Mouse (Mus musculus): ENCODE results near the gene Tnfaip8l1. TPM values are rescaled to one million over a fixed set of nuclear protein-coding genes. Genes with fewer than 3 reads are reported as not detected.
A peak's percentile ranks its signal among the peaks of the same experiment; 100 is the strongest.

Tnfaip8l1 gene
- polyA plus RNA-seq, 1 experiment = 1.7 TPM

DNA sequence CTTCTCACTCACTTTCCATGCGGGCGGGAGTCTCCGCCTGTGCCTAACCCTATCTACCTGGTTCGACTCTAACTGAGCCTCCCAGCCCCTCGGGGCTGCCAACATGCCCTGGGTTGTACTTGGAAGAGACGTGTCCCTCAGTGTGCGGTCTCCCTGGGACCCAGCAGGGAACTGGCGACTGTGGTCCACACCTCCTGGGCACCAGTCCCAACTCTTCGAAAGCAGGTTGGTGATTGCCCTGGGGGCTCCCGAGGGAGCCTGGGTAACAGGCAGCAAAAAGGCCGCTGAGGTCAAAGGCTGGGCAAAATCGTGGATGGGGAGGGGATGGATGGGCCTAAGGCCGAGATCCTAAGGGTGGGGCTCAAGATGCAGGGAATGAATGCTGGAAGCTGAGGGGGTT, 55.4 kb downstream of the Tnfaip8l1 start:
- Histone ChIP-seq H3K27me3 (ENCODE audit: control insufficient read depth, insufficient read depth, low read length) (no peaks in the 10 kb centered on the region), H3K27ac (ENCODE audit: insufficient read depth, low read length) (no peak overlapping the region), H3K4me3 (replicated peaks; ENCODE audit: insufficient read depth, low read depth, low read length) (peak overlapping the region; percentile 61), H3K4me1 (ENCODE audit: control insufficient read depth, insufficient read depth, low read length) (peaks cover 17% of the 10 kb centered on the region)
- DNase-seq = peak in 1 of 2 experiments; percentile 37
- no peak for TF ChIP-seq POLR2A (IDR thresholded peaks at IDR 0.05; ENCODE audit: borderline replicate concordance, insufficient read depth, low read length)
- no peak for TF ChIP-seq CTCF (IDR thresholded peaks at IDR 0.05; ENCODE audit: borderline replicate concordance, insufficient read depth, low read depth, low read length)
- WGBS = 31% methylated on average over 13 of the region's 13 CpGs

DNA sequence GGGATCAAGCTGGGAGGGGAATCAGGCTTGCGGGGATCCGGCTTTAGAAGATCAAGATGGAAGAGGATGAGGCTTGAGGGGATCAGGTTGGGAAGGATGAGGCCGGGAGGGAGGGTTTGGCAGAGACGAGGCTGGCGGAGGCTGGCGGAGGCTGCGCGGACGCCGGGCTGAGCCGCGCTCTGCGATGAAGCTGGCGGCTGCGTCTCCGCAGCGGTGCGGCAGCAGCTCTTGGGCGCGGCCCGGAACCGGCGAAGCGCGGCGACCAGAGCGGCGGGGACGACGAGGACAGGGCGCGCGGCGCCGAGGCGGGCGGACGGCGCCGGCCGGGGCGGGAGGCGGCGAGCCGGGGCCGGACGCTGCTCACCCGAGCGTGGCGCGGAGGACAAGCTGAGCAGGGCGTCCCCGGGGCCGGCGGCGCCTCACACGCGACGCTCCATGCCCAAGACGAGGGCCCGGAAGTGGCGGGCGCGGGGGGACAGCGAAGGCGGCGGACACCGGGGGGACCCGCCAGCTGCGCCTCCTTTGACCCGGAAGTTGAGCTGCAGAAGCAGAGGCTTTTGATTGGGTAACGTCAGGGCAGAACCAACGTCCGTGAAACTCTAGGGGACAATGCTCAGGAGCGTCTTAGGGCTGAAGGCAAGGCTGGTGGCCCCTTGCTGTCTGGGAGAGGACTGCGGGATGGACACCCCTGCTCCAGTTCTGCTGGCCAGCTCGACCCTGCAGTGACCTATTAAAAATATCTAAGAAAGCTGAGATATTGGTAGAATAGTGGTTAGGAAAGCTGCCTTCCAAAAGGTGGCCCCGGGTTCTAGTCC, 56.3 kb downstream of the Tnfaip8l1 start, which contains the start of gene Dpp9:
Dpp9 (minus strand) TSS at position 529 of the 815 bp plus-strand sequence.
- H3K4me1 ChIP-seq (ENCODE audit: control insufficient read depth, insufficient read depth, low read length) = peaks cover 14% of the 10 kb centered on the region
- H3K27me3 ChIP-seq (ENCODE audit: control insufficient read depth, insufficient read depth, low read length) = no peaks in the 10 kb centered on the region
- DNase-seq = peak; percentile 92 to 96
- H3K27ac ChIP-seq (ENCODE audit: insufficient read depth, low read length) = peak within 1 kb of the TSS; percentile 74
- H3K4me3 ChIP-seq (replicated peaks; ENCODE audit: insufficient read depth, low read depth, low read length) = peak within 1 kb of the TSS; percentile 61
- under 1% methylated on average over 73 of the region's 78 CpGs for WGBS
- peak; percentile 86; the same call in 1 of the 2 replicates for TF ChIP-seq POLR2A (IDR thresholded peaks at IDR 0.05; ENCODE audit: borderline replicate concordance, insufficient read depth, low read length)
- TF ChIP-seq CTCF (IDR thresholded peaks at IDR 0.05; ENCODE audit: borderline replicate concordance, insufficient read depth, low read depth, low read length) = no peak; the same call in 1 of the 2 replicates

DNA sequence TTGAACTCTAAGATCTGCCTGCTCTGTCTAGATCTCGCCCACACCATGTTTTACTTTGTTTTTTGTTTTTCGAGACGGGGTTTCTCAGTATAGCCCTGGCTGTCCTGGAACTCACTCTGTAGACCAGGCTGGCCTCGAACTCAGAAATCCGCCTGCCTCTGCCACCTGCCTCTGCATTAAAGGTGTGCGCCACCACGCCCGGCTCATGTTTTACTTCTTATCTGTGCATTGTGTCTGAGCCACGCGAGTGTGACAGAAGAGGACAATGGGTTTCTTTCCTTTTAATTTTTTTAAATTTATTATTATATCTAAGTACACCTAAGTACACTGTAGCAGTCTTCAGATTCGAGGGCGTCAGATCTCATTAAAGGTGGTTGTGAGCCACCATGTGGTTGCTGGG, 57.0 kb downstream of the Tnfaip8l1 start:
- Histone ChIP-seq H3K4me3 (replicated peaks; ENCODE audit: insufficient read depth, low read depth, low read length) (peak overlapping the region; percentile 61), H3K27ac (ENCODE audit: insufficient read depth, low read length) (peak overlapping the region; percentile 27; the same call in 1 of the 2 replicates), H3K4me1 (ENCODE audit: control insufficient read depth, insufficient read depth, low read length) (peaks cover 14% of the 10 kb centered on the region), H3K27me3 (ENCODE audit: control insufficient read depth, insufficient read depth, low read length) (no peaks in the 10 kb centered on the region)
- 41% methylated on average over 12 of the region's 12 CpGs for WGBS
- DNase-seq = no peak
- TF ChIP-seq CTCF (IDR thresholded peaks at IDR 0.05; ENCODE audit: borderline replicate concordance, insufficient read depth, low read depth, low read length) (no peak), POLR2A (IDR thresholded peaks at IDR 0.05; ENCODE audit: borderline replicate concordance, insufficient read depth, low read length) (no peak)

DNA sequence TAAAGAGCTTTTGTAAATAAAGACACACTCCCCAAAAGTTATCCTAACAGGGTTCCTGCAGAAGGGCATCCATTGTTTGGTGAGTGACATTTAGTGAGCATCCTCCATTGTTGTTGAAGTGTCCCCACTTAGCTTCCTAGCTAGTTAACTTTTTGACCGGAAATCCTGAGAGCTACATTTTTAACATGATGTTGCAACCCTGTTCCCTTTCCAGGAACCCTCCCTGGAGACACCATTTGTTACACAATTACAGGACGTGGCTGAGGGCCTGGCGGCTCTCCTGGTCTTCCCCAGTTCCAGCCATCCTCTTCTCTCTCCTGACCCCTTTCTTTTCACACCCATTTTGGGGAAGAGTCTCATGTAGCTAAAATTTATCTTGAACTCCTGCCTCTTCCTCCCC, 57.5 kb downstream of the Tnfaip8l1 start:
- WGBS = 44% methylated on average over 3 of the region's 3 CpGs
- no peak for DNase-seq
- peaks cover 14% of the 10 kb centered on the region for H3K4me1 ChIP-seq (ENCODE audit: control insufficient read depth, insufficient read depth, low read length)
- no peaks in the 10 kb centered on the region for H3K27me3 ChIP-seq (ENCODE audit: control insufficient read depth, insufficient read depth, low read length)
- TF ChIP-seq POLR2A (IDR thresholded peaks at IDR 0.05; ENCODE audit: borderline replicate concordance, insufficient read depth, low read length) = no peak
- TF ChIP-seq CTCF (IDR thresholded peaks at IDR 0.05; ENCODE audit: borderline replicate concordance, insufficient read depth, low read depth, low read length) = no peak
- no peak overlapping the region for H3K4me3 ChIP-seq (replicated peaks; ENCODE audit: insufficient read depth, low read depth, low read length)
- H3K27ac ChIP-seq (ENCODE audit: insufficient read depth, low read length) = no peak overlapping the region

Other genes with a start within 250 kb of the Tnfaip8l1 start
- 3.3 and 3.7 TPM in 2 replicates for gene Zfp119b, start 213.0 kb upstream of the Tnfaip8l1 start, polyA plus RNA-seq (2012; rRNA removed)
- 0.81 and 1.00 TPM in 2 replicates for gene Ebi3, start 209.8 kb upstream of the Tnfaip8l1 start, polyA plus RNA-seq (2012; rRNA removed)
- gene Yju2, start 203.4 kb upstream of the Tnfaip8l1 start, polyA plus RNA-seq (2012; rRNA removed) = 13.4 and 14.9 TPM in 2 replicates
- gene Shd, start 192.0 kb upstream of the Tnfaip8l1 start, polyA plus RNA-seq (2012; rRNA removed) = 122 and 127 TPM in 2 replicates
- 88.0 and 91.3 TPM in 2 replicates for gene Fsd1, start 176.0 kb upstream of the Tnfaip8l1 start, polyA plus RNA-seq (2012; rRNA removed)
- 51.8 and 64.1 TPM in 2 replicates for gene Stap2, start 156.9 kb upstream of the Tnfaip8l1 start, polyA plus RNA-seq (2012; rRNA removed)
- 183 and 193 TPM in 2 replicates for gene Mpnd, start 156.8 kb upstream of the Tnfaip8l1 start, polyA plus RNA-seq (2012; rRNA removed)
- gene Sh3gl1, start 125.8 kb upstream of the Tnfaip8l1 start, polyA plus RNA-seq (2012; rRNA removed) = 69.5 and 82.5 TPM in 2 replicates
- 2.9 and 3.3 TPM in 2 replicates for gene Chaf1a, start 122.0 kb upstream of the Tnfaip8l1 start, polyA plus RNA-seq (2012; rRNA removed)
- 114 TPM in 2 replicates for gene Ubxn6, start 87.4 kb upstream of the Tnfaip8l1 start, polyA plus RNA-seq (2012; rRNA removed)
- 109 and 116 TPM in 2 replicates for gene Hdgfl2, start 82.8 kb upstream of the Tnfaip8l1 start, polyA plus RNA-seq (2012; rRNA removed)
- gene Plin4, start 52.7 kb upstream of the Tnfaip8l1 start, polyA plus RNA-seq (2012; rRNA removed) = 1.1 and 1.7 TPM in 2 replicates
- 0.38 and 0.54 TPM in 2 replicates for gene Plin5, start 44.9 kb upstream of the Tnfaip8l1 start, polyA plus RNA-seq (2012; rRNA removed)
- 0.93 and 1.6 TPM in 2 replicates for gene Lrg1, start 40.5 kb upstream of the Tnfaip8l1 start, polyA plus RNA-seq (2012; rRNA removed)
- gene Sema6b, start 22.1 kb upstream of the Tnfaip8l1 start, polyA plus RNA-seq (2012; rRNA removed) = 51.8 and 54.3 TPM in 2 replicates
- 44.5 and 45.0 TPM in 2 replicates for gene Mydgf, start 21.4 kb downstream of the Tnfaip8l1 start, polyA plus RNA-seq (2012; rRNA removed)
- 54.7 and 56.3 TPM in 2 replicates for gene Dpp9, start 56.4 kb downstream of the Tnfaip8l1 start, polyA plus RNA-seq (2012; rRNA removed)
- gene Fem1a, start 94.3 kb downstream of the Tnfaip8l1 start, polyA plus RNA-seq (2012; rRNA removed) = 19.9 and 21.8 TPM in 2 replicates
- gene Ticam1, start 114.3 kb downstream of the Tnfaip8l1 start, polyA plus RNA-seq (2012; rRNA removed) = 4.5 and 4.7 TPM in 2 replicates
- 15.6 and 20.9 TPM in 2 replicates for gene Plin3, start 130.4 kb downstream of the Tnfaip8l1 start, polyA plus RNA-seq (2012; rRNA removed)
- gene Arrdc5, start 137.8 kb downstream of the Tnfaip8l1 start, polyA plus RNA-seq (2012; rRNA removed) = not detected in 2 replicates
- 0.65 and 0.71 TPM in 2 replicates for gene Uhrf1, start 140.8 kb downstream of the Tnfaip8l1 start, polyA plus RNA-seq (2012; rRNA removed)
- 45.8 and 50.9 TPM in 2 replicates for gene Kdm4b, start 163.6 kb downstream of the Tnfaip8l1 start, polyA plus RNA-seq (2012; rRNA removed)

Data from cerebellum, adult 2 months (tissue).